Mouse (Mus musculus) heart, embryonic 16.5 days (tissue): ENCODE measurements around the gene Ephb1. TPM values are rescaled to one million over a fixed set of nuclear protein-coding genes. Genes with fewer than 3 reads are reported as not detected.

Experiments used
- ATAC-seq: fragments of 200-750 bp; cut with Nextera tagmentation; replicated peaks from 2 replicates; pipeline ENCODE4 v1.8.0; 2017; ENCODE audit warnings: moderate number of reproducible peaks; ENCODE audit not compliant: insufficient read depth, low FRiP score; ENCODE audit errors: extremely low read depth
- H3K27ac ChIP-seq: fragments of 300-500 bp; sonication (generic); 2 replicates; pipeline ENCODE4 v1.5.1; 2014; ENCODE audit warnings: mild to moderate bottlenecking, low read length, control low read depth, moderate library complexity
- H3K27me3 ChIP-seq: fragments of 300-500 bp; sonication (generic); 2 replicates; pipeline ENCODE4 v1.6.1; 2014; ENCODE audit warnings: low read length, mixed read lengths; ENCODE audit not compliant: control insufficient read depth, insufficient read depth
- H3K36me3 ChIP-seq: fragments of 300-500 bp; sonication (generic); 2 replicates; pipeline ENCODE4 v1.6.1; 2014; ENCODE audit not compliant: control insufficient read depth, insufficient read depth
- H3K4me1 ChIP-seq: fragments of 300-500 bp; sonication (generic); 2 replicates; pipeline ENCODE4 v1.6.1; 2014; ENCODE audit warnings: low read length, mixed read lengths; ENCODE audit not compliant: control insufficient read depth, insufficient read depth
- H3K4me2 ChIP-seq: fragments of 300-500 bp; sonication (generic); 2 replicates; pipeline ENCODE4 v1.6.1; 2014; ENCODE audit warnings: low read depth, mild to moderate bottlenecking, control low read depth, low read length
- H3K4me3 ChIP-seq: fragments of 300-500 bp; sonication (generic); 2 replicates; pipeline ENCODE4 v1.5.1; 2014; ENCODE audit warnings: mild to moderate bottlenecking, control low read depth, low read length
- H3K9ac ChIP-seq: fragments of 300-500 bp; sonication (generic); 2 replicates; pipeline ENCODE4 v1.6.1; 2014; ENCODE audit warnings: low read length, control low read depth
- H3K9me3 ChIP-seq: fragments of 300-500 bp; sonication (generic); replicated peaks from 2 replicates; pipeline ENCODE4 v1.6.1; 2016; ENCODE audit warnings: low read length; ENCODE audit not compliant: control insufficient read depth
- WGBS: fragments of 180-500 bp; shearing (Covaris S2); extraction: QIAGEN DNeasy Blood & Tissue Kit; methylation state at CpG from one replicate; pipeline ENCODE4 v1.1.7; 2014; 5-methylcytosine and 5-hydroxymethylcytosine counted together
- polyA plus RNA-seq: library from polyadenylated mRNA; unstranded; fragments of >200 nt; fragmentation: Nextera tagmentation; extraction: Ambion mirVana; gene quantifications from 2 replicates; pipeline ENCODE4 v1.2.1, GENCODE M21; 2015

Ephb1 gene
- polyA plus RNA-seq, 1 experiment from 2014 or later = 1.1 TPM

- ATAC-seq = no peak
- whole genome bisulfite sequencing = 51% methylated on average over 14 of the region's 14 CpGs
- Histone ChIP-seq H3K9me3 (0 out of 2 replicates have a peak, but pooled peaks cover 2% of the 10 kb centered on the region), H3K27me3 (no peaks in the 10 kb centered on the region), H3K36me3 (no peaks in the 10 kb centered on the region), H3K4me2 (no peak overlapping the region), H3K4me1 (no peaks in the 10 kb centered on the region), H3K4me3 (no peak overlapping the region), H3K9ac (no peak overlapping the region), H3K27ac (no peak overlapping the region)
Measured at GRCm38 (mm10) chr9:102371036-102371770, 16.7 kb upstream of the Ephb1 start.

- Histone ChIP-seq H3K9ac (no peak overlapping the region), H3K4me1 (no peaks in the 10 kb centered on the region), H3K27ac (no peak overlapping the region), H3K9me3 (0 out of 2 replicates have a peak, but pooled peaks cover 2% of the 10 kb centered on the region), H3K36me3 (no peaks in the 10 kb centered on the region), H3K4me3 (no peak overlapping the region), H3K4me2 (no peak overlapping the region), H3K27me3 (no peaks in the 10 kb centered on the region)
- 64% methylated on average over 8 of the region's 8 CpGs for WGBS
- ATAC-seq = no peak
Measured at GRCm38 (mm10) chr9:102370141-102370540, 15.6 kb upstream of the Ephb1 start.

GRCm38 (mm10) chr9:102369141-102369540 lies 14.6 kb upstream of the Ephb1 start:
- Histone ChIP-seq H3K27ac (no peak overlapping the region), H3K36me3 (no peaks in the 10 kb centered on the region), H3K4me1 (no peaks in the 10 kb centered on the region), H3K9me3 (0 out of 2 replicates have a peak, but pooled peaks cover 2% of the 10 kb centered on the region), H3K27me3 (no peaks in the 10 kb centered on the region), H3K4me3 (no peak overlapping the region), H3K9ac (no peak overlapping the region), H3K4me2 (no peak overlapping the region)
- WGBS = 73% methylated on average over 3 of the region's 3 CpGs
- no peak for ATAC-seq

GRCm38 (mm10) chr9:102367796-102368195 lies 13.3 kb upstream of the Ephb1 start:
- H3K9me3 ChIP-seq = 0 out of 2 replicates have a peak, but pooled peaks cover 2% of the 10 kb centered on the region
- no peak overlapping the region for H3K4me3 ChIP-seq
- H3K4me2 ChIP-seq = no peak overlapping the region
- no peaks in the 10 kb centered on the region for H3K4me1 ChIP-seq
- no peak for ATAC-seq
- H3K9ac ChIP-seq = no peak overlapping the region
- 85% methylated on average over 2 of the region's 2 CpGs for WGBS
- H3K27ac ChIP-seq = no peak overlapping the region
- H3K27me3 ChIP-seq = no peaks in the 10 kb centered on the region
- no peaks in the 10 kb centered on the region for H3K36me3 ChIP-seq

- WGBS = 94% methylated on average over 2 of the region's 2 CpGs
- no peak overlapping the region for H3K4me3 ChIP-seq
- ATAC-seq = no peak
- H3K9ac ChIP-seq = no peak overlapping the region
- H3K4me2 ChIP-seq = no peak overlapping the region
- no peaks in the 10 kb centered on the region for H3K27me3 ChIP-seq
- H3K36me3 ChIP-seq = no peaks in the 10 kb centered on the region
- H3K4me1 ChIP-seq = no peaks in the 10 kb centered on the region
- H3K27ac ChIP-seq = no peak overlapping the region
- H3K9me3 ChIP-seq = 0 out of 2 replicates have a peak, but pooled peaks cover 2% of the 10 kb centered on the region
Measured at GRCm38 (mm10) chr9:102365536-102365935, 11.0 kb upstream of the Ephb1 start.

- WGBS = 88% methylated on average over 6 of the region's 6 CpGs
- Histone ChIP-seq H3K4me1 (peaks cover 1% of the 10 kb centered on the region; the same call in 1 of the 2 replicates), H3K9ac (no peak overlapping the region), H3K27ac (no peak overlapping the region), H3K36me3 (no peaks in the 10 kb centered on the region), H3K27me3 (peaks cover 37% of the 10 kb centered on the region), H3K9me3 (no peaks in the 10 kb centered on the region), H3K4me2 (no peak overlapping the region), H3K4me3 (no peak overlapping the region)
- no peak for ATAC-seq
Measured at GRCm38 (mm10) chr9:102359311-102359710, 4.8 kb upstream of the Ephb1 start.

- Histone ChIP-seq H3K4me2 (no peak overlapping the region), H3K27ac (no peak overlapping the region), H3K27me3 (peaks cover 43% of the 10 kb centered on the region), H3K4me1 (peaks cover 7% of the 10 kb centered on the region; the same call in 1 of the 2 replicates), H3K4me3 (no peak overlapping the region), H3K9ac (no peak overlapping the region), H3K36me3 (no peaks in the 10 kb centered on the region), H3K9me3 (no peaks in the 10 kb centered on the region)
- 69% methylated on average over 3 of the region's 3 CpGs for WGBS
- ATAC-seq = no peak
Measured at GRCm38 (mm10) chr9:102358711-102359110, 4.2 kb upstream of the Ephb1 start.

- ATAC-seq = no peak
- 70% methylated on average over 6 of the region's 6 CpGs for WGBS
- Histone ChIP-seq H3K9me3 (no peaks in the 10 kb centered on the region), H3K27ac (no peak overlapping the region), H3K4me1 (peaks cover 10% of the 10 kb centered on the region; the same call in 1 of the 2 replicates), H3K9ac (no peak overlapping the region), H3K36me3 (no peaks in the 10 kb centered on the region), H3K4me3 (no peak overlapping the region), H3K4me2 (no peak overlapping the region), H3K27me3 (peaks cover 50% of the 10 kb centered on the region)
Measured at GRCm38 (mm10) chr9:102358011-102358410, 3.5 kb upstream of the Ephb1 start.

- Histone ChIP-seq H3K4me1 (peaks cover 10% of the 10 kb centered on the region; the same call in 1 of the 2 replicates), H3K9ac (no peak overlapping the region), H3K4me3 (no peak overlapping the region), H3K27me3 (peaks cover 65% of the 10 kb centered on the region), H3K36me3 (no peaks in the 10 kb centered on the region), H3K27ac (no peak overlapping the region), H3K4me2 (no peak overlapping the region), H3K9me3 (no peaks in the 10 kb centered on the region)
- WGBS = 18% methylated on average over 10 of the region's 10 CpGs
- no peak for ATAC-seq
Measured at GRCm38 (mm10) chr9:102356516-102356915, 2.0 kb upstream of the Ephb1 start.
